Mouse (Mus musculus): ENCODE results near the gene P2rx4. TPM values are rescaled to one million over a fixed set of nuclear protein-coding genes. Genes with fewer than 3 reads are reported as not detected.

P2rx4 gene
- polyA plus RNA-seq, 1 experiment from 2014 or later = 17.5 TPM

DNA sequence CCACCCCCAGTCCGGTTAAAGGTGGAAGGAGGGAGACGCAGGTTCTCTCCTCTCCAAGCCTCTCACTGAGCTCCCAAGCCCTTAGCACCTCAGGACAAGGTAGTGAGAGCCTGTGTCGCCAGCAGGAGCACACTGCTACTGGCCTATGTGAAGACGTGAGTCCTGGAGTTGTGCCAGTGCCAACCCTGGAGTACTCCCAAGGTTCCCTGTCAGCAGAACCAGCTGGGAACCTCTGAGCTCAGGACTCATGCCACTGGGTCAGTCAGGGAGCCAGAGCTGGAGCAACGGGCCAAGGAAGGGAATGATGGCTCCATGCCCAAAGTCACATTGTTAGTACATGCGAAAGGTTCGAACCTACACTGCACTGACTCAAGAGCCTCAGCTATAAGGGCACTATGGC lies 49.3 kb downstream of the P2rx4 start:
- H3K27ac ChIP-seq (ENCODE audit: poor library complexity, severe bottlenecking) = no peak overlapping the region
- WGBS = 89% methylated on average over 7 of the region's 7 CpGs
- H3K4me2 ChIP-seq = no peak overlapping the region
- H3K4me3 ChIP-seq = no peak overlapping the region
- no peaks in the 10 kb centered on the region for H3K9me3 ChIP-seq (replicated peaks)
- peaks cover 12% of the 10 kb centered on the region for H3K4me1 ChIP-seq (replicated peaks)
- ATAC-seq (ENCODE audit: insufficient number of reproducible peaks, low FRiP score) = no peak
- H3K27me3 ChIP-seq (replicated peaks) = no peaks in the 10 kb centered on the region
- H3K9ac ChIP-seq = no peak overlapping the region
- peaks cover 43% of the 10 kb centered on the region for H3K36me3 ChIP-seq

DNA sequence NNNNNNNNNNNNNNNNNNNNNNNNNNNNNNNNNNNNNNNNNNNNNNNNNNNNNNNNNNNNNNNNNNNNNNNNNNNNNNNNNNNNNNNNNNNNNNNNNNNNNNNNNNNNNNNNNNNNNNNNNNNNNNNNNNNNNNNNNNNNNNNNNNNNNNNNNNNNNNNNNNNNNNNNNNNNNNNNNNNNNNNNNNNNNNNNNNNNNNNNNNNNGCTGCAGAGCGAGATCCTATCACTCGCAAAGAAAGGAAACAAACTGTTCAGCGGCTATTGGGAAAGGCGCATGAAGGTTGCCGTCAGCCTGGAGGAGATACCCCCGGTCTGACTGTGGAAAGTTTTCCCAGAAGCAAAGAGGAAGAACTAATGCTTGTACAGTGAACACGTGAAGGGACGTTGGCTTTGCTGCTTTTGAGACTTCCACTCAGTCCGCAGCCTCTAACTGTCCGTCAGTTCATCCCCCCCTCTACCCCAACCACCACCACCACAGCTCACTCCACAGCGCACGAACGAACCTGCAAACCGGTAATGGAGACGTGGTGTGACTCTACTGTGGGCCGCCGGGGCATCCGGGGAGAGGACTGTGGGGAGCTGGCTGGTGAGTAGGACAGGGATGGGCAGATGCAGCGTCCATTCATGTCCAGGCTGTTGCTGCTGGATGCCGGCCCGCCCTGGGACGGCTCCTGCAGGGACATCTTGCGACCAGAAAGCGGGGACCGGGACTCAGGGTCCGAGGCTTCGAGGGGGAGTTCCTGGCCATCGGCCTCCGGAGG lies 56.1 kb downstream of the P2rx4 start:
- no peaks in the 10 kb centered on the region for H3K9me3 ChIP-seq (replicated peaks)
- H3K36me3 ChIP-seq = peaks cover 13% of the 10 kb centered on the region; the same call in 1 of the 2 replicates
- 60% methylated on average over 29 of the region's 29 CpGs for WGBS
- H3K4me3 ChIP-seq = no peak overlapping the region
- H3K4me2 ChIP-seq = peak overlapping the region; percentile 28
- H3K27me3 ChIP-seq (replicated peaks) = no peaks in the 10 kb centered on the region
- H3K9ac ChIP-seq = 0 out of 2 replicates have a peak overlapping the region, but pooled peaks have one; percentile 14
- H3K4me1 ChIP-seq (replicated peaks) = peaks cover 31% of the 10 kb centered on the region
- H3K27ac ChIP-seq (ENCODE audit: poor library complexity, severe bottlenecking) = peak overlapping the region; percentile 46
- ATAC-seq (ENCODE audit: insufficient number of reproducible peaks, low FRiP score) = peak; percentile 41; the same call in 1 of the 2 replicates

DNA sequence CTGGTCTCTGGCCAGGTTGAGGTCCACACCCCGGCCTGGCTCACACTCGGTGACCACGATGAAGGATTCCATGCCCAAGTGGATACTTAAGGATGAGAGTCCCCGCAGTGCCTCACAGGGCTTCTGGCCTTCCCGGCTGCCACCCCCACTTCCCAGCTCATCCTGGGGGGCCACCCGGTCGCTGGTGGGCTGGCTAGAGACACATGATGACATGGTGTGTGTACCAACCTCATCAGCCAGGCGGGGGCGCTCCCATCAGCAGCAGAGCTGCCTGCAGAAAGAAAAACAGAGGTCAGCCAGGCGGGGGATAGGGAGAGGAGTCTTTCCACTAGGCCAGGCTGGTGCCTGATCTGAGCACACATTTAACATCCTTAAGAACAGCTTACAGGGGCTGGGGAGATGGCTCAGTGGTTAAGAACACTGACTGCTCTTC lies 56.7 kb downstream of the P2rx4 start:
- Histone ChIP-seq H3K27me3 (replicated peaks) (no peaks in the 10 kb centered on the region), H3K27ac (ENCODE audit: poor library complexity, severe bottlenecking) (peak overlapping the region; percentile 46), H3K36me3 (peaks cover 8% of the 10 kb centered on the region; the same call in 1 of the 2 replicates), H3K9me3 (replicated peaks) (no peaks in the 10 kb centered on the region), H3K9ac (peak overlapping the region; percentile 9; the same call in 1 of the 2 replicates), H3K4me2 (peak overlapping the region; percentile 28), H3K4me3 (no peak overlapping the region), H3K4me1 (replicated peaks) (peaks cover 31% of the 10 kb centered on the region)
- no peak for ATAC-seq (ENCODE audit: insufficient number of reproducible peaks, low FRiP score)
- WGBS = 42% methylated on average over 10 of the region's 10 CpGs

DNA sequence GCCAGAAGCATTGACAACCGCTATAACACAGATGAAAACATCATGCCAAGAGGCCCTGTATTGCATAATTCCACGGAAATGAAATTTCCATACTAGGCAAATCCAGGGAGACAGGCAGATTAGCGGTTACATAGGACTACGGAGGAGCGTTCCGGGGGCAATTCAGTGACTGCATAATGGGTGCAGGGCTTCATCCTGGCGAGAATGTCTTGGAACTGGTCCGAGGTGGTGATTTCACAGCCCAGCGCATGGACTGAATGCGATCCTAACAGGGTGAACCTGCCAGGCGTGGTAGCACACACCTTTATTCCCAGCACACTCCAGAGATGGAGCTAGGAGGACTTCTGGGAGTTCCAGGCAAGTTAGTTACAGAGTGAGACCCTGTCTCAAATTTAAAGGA lies 59.9 kb downstream of the P2rx4 start:
- H3K4me1 ChIP-seq (replicated peaks) = peaks cover 26% of the 10 kb centered on the region
- no peak overlapping the region for H3K27ac ChIP-seq (ENCODE audit: poor library complexity, severe bottlenecking)
- ATAC-seq (ENCODE audit: insufficient number of reproducible peaks, low FRiP score) = no peak
- no peak overlapping the region for H3K4me2 ChIP-seq
- H3K9me3 ChIP-seq (replicated peaks) = no peaks in the 10 kb centered on the region
- WGBS = 87% methylated on average over 11 of the region's 11 CpGs
- H3K27me3 ChIP-seq (replicated peaks) = no peaks in the 10 kb centered on the region
- 0 out of 2 replicates have a peak, but pooled peaks cover 3% of the 10 kb centered on the region for H3K36me3 ChIP-seq
- no peak overlapping the region for H3K9ac ChIP-seq
- H3K4me3 ChIP-seq = no peak overlapping the region

- 0 out of 2 replicates have a peak, but pooled peaks cover 6% of the 10 kb centered on the region for H3K36me3 ChIP-seq
- H3K27me3 ChIP-seq (replicated peaks) = no peaks in the 10 kb centered on the region
- no peak overlapping the region for H3K4me2 ChIP-seq
- no peak overlapping the region for H3K4me3 ChIP-seq
- H3K4me1 ChIP-seq (replicated peaks) = peaks cover 9% of the 10 kb centered on the region
- H3K9me3 ChIP-seq (replicated peaks) = no peaks in the 10 kb centered on the region
- no peak overlapping the region for H3K9ac ChIP-seq
- no peak for ATAC-seq (ENCODE audit: insufficient number of reproducible peaks, low FRiP score)
- no peak overlapping the region for H3K27ac ChIP-seq (ENCODE audit: poor library complexity, severe bottlenecking)
- WGBS = 76% methylated on average over 15 of the region's 15 CpGs
Observed at GRCm38 (mm10) chr5:122769101-122769568, 61.8 kb downstream of the P2rx4 start.

- Histone ChIP-seq H3K9ac (peak overlapping the region; percentile 46; the same call in 1 of the 2 replicates), H3K9me3 (replicated peaks) (no peaks in the 10 kb centered on the region), H3K4me2 (peak overlapping the region; percentile 1; the same call in 1 of the 2 replicates), H3K4me3 (no peak overlapping the region), H3K4me1 (replicated peaks) (peaks cover 16% of the 10 kb centered on the region; the same call in 1 of the 2 replicates), H3K36me3 (0 out of 2 replicates have a peak, but pooled peaks cover 6% of the 10 kb centered on the region), H3K27ac (ENCODE audit: poor library complexity, severe bottlenecking) (peak overlapping the region; percentile 77), H3K27me3 (replicated peaks) (no peaks in the 10 kb centered on the region)
- ATAC-seq (ENCODE audit: insufficient number of reproducible peaks, low FRiP score) = 0 out of 2 replicates have a peak, but pooled peaks have one; percentile 12
- 58% methylated on average over 7 of the region's 7 CpGs for WGBS
Observed at GRCm38 (mm10) chr5:122770304-122770703, 63.0 kb downstream of the P2rx4 start.

GRCm38 (mm10) chr5:122770806-122771261 lies 63.5 kb downstream of the P2rx4 start:
- ATAC-seq (ENCODE audit: insufficient number of reproducible peaks, low FRiP score) = 0 out of 2 replicates have a peak, but pooled peaks have one; percentile 44
- Histone ChIP-seq H3K4me2 (peak overlapping the region; percentile 1; the same call in 1 of the 2 replicates), H3K4me3 (no peak overlapping the region), H3K9me3 (replicated peaks) (no peaks in the 10 kb centered on the region), H3K36me3 (0 out of 2 replicates have a peak, but pooled peaks cover 6% of the 10 kb centered on the region), H3K27ac (ENCODE audit: poor library complexity, severe bottlenecking) (peak overlapping the region; percentile 77), H3K9ac (no peak overlapping the region), H3K4me1 (replicated peaks) (peaks cover 19% of the 10 kb centered on the region; the same call in 1 of the 2 replicates), H3K27me3 (replicated peaks) (no peaks in the 10 kb centered on the region)
- WGBS = 50% methylated on average over 10 of the region's 10 CpGs

- H3K36me3 ChIP-seq = 0 out of 2 replicates have a peak, but pooled peaks cover 6% of the 10 kb centered on the region
- no peak overlapping the region for H3K27ac ChIP-seq (ENCODE audit: poor library complexity, severe bottlenecking)
- 81% methylated on average over 9 of the region's 9 CpGs for WGBS
- no peak overlapping the region for H3K4me3 ChIP-seq
- no peaks in the 10 kb centered on the region for H3K9me3 ChIP-seq (replicated peaks)
- no peak overlapping the region for H3K4me2 ChIP-seq
- H3K4me1 ChIP-seq (replicated peaks) = peaks cover 19% of the 10 kb centered on the region; the same call in 1 of the 2 replicates
- no peak for ATAC-seq (ENCODE audit: insufficient number of reproducible peaks, low FRiP score)
- H3K9ac ChIP-seq = no peak overlapping the region
- H3K27me3 ChIP-seq (replicated peaks) = no peaks in the 10 kb centered on the region
Observed at GRCm38 (mm10) chr5:122771428-122771827, 64.1 kb downstream of the P2rx4 start.

DNA sequence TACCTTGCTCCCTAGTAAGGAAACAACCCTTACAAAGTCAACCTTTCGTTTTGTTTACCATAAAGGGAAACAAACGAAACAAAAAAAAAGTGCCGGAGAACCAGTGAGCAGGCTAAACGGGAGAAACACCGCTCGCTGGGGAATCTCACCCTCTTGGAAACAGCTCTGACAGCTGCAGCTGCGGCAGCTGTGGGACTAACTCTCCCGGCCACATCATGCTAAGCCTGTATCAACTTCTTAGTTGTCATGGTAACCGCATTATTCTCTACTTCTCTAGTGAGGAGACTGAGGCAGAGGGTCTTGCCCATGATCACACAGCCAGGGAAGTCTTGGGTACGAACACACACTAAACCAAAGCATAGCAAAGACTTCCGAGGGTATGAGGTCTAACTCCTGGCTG lies 66.4 kb downstream of the P2rx4 start:
- Histone ChIP-seq H3K9ac (no peak overlapping the region), H3K27ac (ENCODE audit: poor library complexity, severe bottlenecking) (no peak overlapping the region), H3K36me3 (0 out of 2 replicates have a peak, but pooled peaks cover 3% of the 10 kb centered on the region), H3K27me3 (replicated peaks) (no peaks in the 10 kb centered on the region), H3K4me3 (no peak overlapping the region), H3K4me1 (replicated peaks) (peaks cover 27% of the 10 kb centered on the region), H3K4me2 (no peak overlapping the region), H3K9me3 (replicated peaks) (no peaks in the 10 kb centered on the region)
- ATAC-seq (ENCODE audit: insufficient number of reproducible peaks, low FRiP score) = no peak
- 87% methylated on average over 11 of the region's 11 CpGs for WGBS

DNA sequence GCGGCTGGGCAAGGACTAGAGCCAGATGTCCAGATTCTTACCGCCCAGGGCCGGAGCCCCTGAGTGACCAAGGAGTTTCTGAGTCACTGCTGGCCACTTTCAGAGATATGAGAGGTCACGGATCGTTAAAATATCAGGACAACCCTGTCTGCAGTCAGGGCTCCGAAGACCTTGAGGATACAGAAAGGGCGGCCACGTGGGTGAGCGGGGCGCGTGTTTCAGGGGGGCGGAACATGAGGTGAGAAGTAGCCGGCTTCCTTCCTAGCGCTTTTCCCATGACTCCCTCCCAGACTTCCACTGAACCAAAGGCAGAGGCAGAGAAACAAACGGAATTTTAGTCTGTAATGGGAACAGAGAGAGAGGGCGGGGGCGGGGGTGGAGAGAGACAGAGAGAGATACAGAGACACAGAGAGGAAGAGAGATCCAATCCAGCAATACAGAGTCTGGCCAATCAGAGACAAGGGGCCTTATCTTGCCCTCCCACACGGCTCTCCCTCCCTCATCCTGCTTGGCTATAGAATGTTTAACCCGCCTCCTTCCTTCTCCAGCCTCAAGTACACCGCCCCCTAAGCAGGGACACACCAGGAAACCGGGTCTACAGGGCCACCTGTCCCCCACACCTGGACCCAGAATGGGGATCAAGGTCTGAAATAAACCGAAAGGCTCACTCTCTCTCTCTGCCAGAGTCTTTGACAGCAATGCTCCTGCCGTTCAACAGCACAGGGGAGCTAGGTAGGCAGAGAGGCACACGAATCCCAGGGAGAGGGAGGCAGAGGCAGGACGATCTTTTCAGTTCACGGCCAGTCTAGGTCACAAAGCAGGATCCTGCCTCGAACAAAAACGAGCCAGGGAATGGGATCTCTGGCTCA lies 67.6 kb downstream of the P2rx4 start:
- H3K27ac ChIP-seq (ENCODE audit: poor library complexity, severe bottlenecking) = no peak overlapping the region

More for the DNA sequence above, 67.6 kb downstream of the P2rx4 start:
- 54% methylated on average over 28 of the region's 28 CpGs for WGBS
- ATAC-seq (ENCODE audit: insufficient number of reproducible peaks, low FRiP score) = peak; percentile 73
- Histone ChIP-seq H3K36me3 (0 out of 2 replicates have a peak, but pooled peaks cover 3% of the 10 kb centered on the region), H3K27me3 (replicated peaks) (no peaks in the 10 kb centered on the region), H3K9ac (no peak overlapping the region), H3K4me1 (replicated peaks) (peaks cover 27% of the 10 kb centered on the region), H3K9me3 (replicated peaks) (no peaks in the 10 kb centered on the region), H3K4me2 (peak overlapping the region; percentile 30; the same call in 1 of the 2 replicates), H3K4me3 (no peak overlapping the region; the same call in 1 of the 2 replicates)
